ENCODE assay signal across 8 mouse cellular contexts in the genomic region with DNA sequence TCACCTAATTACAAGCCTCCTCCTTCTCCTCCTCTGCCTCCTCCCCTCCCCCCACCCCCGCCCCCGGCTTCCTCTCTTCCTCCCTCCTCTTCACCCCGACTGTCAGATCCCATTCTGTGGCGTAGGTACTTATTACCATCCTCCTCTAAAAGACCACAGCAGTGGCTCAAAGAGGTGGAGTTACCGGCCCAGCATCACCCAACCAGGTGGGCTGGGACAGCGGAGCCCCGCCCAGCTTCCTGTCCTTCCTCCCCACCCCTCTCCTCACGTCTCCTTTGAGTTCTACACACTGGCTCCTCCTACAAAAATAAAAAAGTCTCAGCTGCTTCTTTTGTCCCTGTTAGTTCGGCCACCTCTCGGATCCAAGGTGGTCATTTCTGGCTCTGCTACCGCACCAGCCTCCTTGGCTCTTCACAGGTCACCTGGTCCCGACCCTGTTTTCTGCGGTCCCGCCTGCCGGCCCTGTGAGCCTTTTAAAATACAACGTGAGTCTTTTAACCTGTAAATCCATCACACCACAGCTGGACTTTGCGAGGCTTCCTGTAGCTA. TPM values are rescaled to one million over a fixed set of nuclear protein-coding genes. Genes with fewer than 3 reads are reported as not detected.
A peak's percentile ranks its signal among the peaks of the same experiment; 100 is the strongest.
DNase-seq lines count a peak whose midpoint lies in the region; ATAC-seq lines count a peak whose summit lies in the region.

No protein-coding gene starts in this region.

- no peak for ATAC-seq in heart, embryonic 12.5 days (ENCODE audit: insufficient number of reproducible peaks, low FRiP score)

- peak overlapping the region; percentile 25 for H3K4me3 ChIP-seq in heart, embryonic 12.5 days
- H3K4me3 ChIP-seq in embryonic facial prominence, embryonic 10.5 days: peak overlapping the region; percentile 54

- H3K27me3 ChIP-seq in heart, embryonic 12.5 days (replicated peaks): peaks cover 57% of the 10 kb centered on the region
- peaks cover 43% of the 10 kb centered on the region for H3K27me3 ChIP-seq in embryonic facial prominence, embryonic 10.5 days (replicated peaks; ENCODE audit: low read depth, poor library complexity, severe bottlenecking)

- H3K9ac ChIP-seq in heart, embryonic 12.5 days: 0 out of 2 replicates have a peak overlapping the region, but pooled peaks have one; percentile 45

- WGBS in heart, embryonic 12.5 days: 5% methylated on average over 17 of the region's 17 CpGs
- 3% methylated on average over 17 of the region's 17 CpGs for WGBS in embryonic facial prominence, embryonic 10.5 days

- no peak for DNase-seq in heart, postnatal 36 days
- peak; percentile 81 for DNase-seq in embryonic facial prominence, embryonic 10.5 days (ENCODE audit: low spot score)
- peak; percentile 45 for DNase-seq in kidney, adult 11 months
- peak; percentile 49 for DNase-seq in lung, postnatal 10 days
- DNase-seq in thymus, postnatal 0 days (ENCODE audit: low spot score): peak; percentile 72
- no peak for DNase-seq in gastrocnemius, postnatal 14 days
- no peak for DNase-seq in right cerebral cortex, adult 18-20 months

- peak overlapping the region; percentile 61 for H3K4me2 ChIP-seq in heart, embryonic 12.5 days

- H3K9me3 ChIP-seq in heart, embryonic 12.5 days (replicated peaks): no peaks in the 10 kb centered on the region
- no peaks in the 10 kb centered on the region for H3K9me3 ChIP-seq in embryonic facial prominence, embryonic 10.5 days

- no peaks in the 10 kb centered on the region for H3K36me3 ChIP-seq in heart, embryonic 12.5 days
- no peaks in the 10 kb centered on the region for H3K36me3 ChIP-seq in embryonic facial prominence, embryonic 10.5 days (replicated peaks)

- H3K27ac ChIP-seq in heart, embryonic 12.5 days (ENCODE audit: poor library complexity, severe bottlenecking): no peak overlapping the region
- peak overlapping the region; percentile 78 for H3K27ac ChIP-seq in embryonic facial prominence, embryonic 10.5 days (replicated peaks)

- intact Hi-C loops in heart, postnatal 36 days (cut with DNase I): loop anchor here (10.0 kb wide), 1 partner anchor 324 kb away; no protein-coding TSS in a partner anchor
- intact Hi-C loops in gastrocnemius, postnatal 14 days (cut with DNase I; ENCODE audit: low total_unique reads): loop anchor here (10.0 kb wide), 1 partner anchor 144 kb away; no protein-coding TSS in a partner anchor

- H3K4me1 ChIP-seq in heart, embryonic 12.5 days (replicated peaks): peaks cover 32% of the 10 kb centered on the region
- peaks cover 53% of the 10 kb centered on the region for H3K4me1 ChIP-seq in embryonic facial prominence, embryonic 10.5 days

RNA-seq across cellular contexts. Expression of gene Fndc5, which starts 6.0 kb away (rescaled TPM):
- polyA plus RNA-seq in heart, embryonic 12.5 days (2016; fragmentation: Nextera tagmentation; extraction: Ambion mirVana): 6.9 and 7.8 TPM in 2 replicates
- total RNA-seq in heart, postnatal 36 days (2021): 100 to 1,000 TPM; 324 to 341 TPM
- polyA plus RNA-seq in embryonic facial prominence, embryonic 10.5 days (2016; fragmentation: Nextera tagmentation; extraction: Ambion mirVana): 1.5 TPM in 2 replicates
- 0.47 and 0.60 TPM in 2 replicates for polyA plus RNA-seq in thymus, postnatal 0 days (2015; fragmentation: Nextera tagmentation; extraction: Ambion mirVana)
- 10 to 100 TPM; 28.4 to 53.2 TPM for total RNA-seq in gastrocnemius, postnatal 14 days (2021)

RNA-seq across cellular contexts. Expression of gene Hpca, which starts 9.0 kb away (rescaled TPM):
- 0.27 and 0.50 TPM in 2 replicates for polyA plus RNA-seq in heart, embryonic 12.5 days (2016; fragmentation: Nextera tagmentation; extraction: Ambion mirVana)
- not detected for total RNA-seq in heart, postnatal 36 days (2021)
- polyA plus RNA-seq in embryonic facial prominence, embryonic 10.5 days (2016; fragmentation: Nextera tagmentation; extraction: Ambion mirVana): 0.66 and 1.8 TPM in 2 replicates
- polyA plus RNA-seq in thymus, postnatal 0 days (2015; fragmentation: Nextera tagmentation; extraction: Ambion mirVana): 0.29 and 0.31 TPM in 2 replicates
- under 1 TPM in 1 of 2 experiments, not detected in 1; 0.24 TPM for total RNA-seq in gastrocnemius, postnatal 14 days (2021)

RNA-seq across cellular contexts. Expression of gene Tmem54, which starts 25.5 kb away (rescaled TPM):
- 0.24 and 0.34 TPM in 2 replicates for polyA plus RNA-seq in heart, embryonic 12.5 days (2016; fragmentation: Nextera tagmentation; extraction: Ambion mirVana)
- not detected for total RNA-seq in heart, postnatal 36 days (2021)
- polyA plus RNA-seq in embryonic facial prominence, embryonic 10.5 days (2016; fragmentation: Nextera tagmentation; extraction: Ambion mirVana): 10.6 and 11.8 TPM in 2 replicates
- polyA plus RNA-seq in thymus, postnatal 0 days (2015; fragmentation: Nextera tagmentation; extraction: Ambion mirVana): 2.0 and 2.2 TPM in 2 replicates
- total RNA-seq in gastrocnemius, postnatal 14 days (2021): not detected

RNA-seq across cellular contexts. Expression of gene S100pbp, which starts 58.7 kb away (rescaled TPM):
- polyA plus RNA-seq in heart, embryonic 12.5 days (2016; fragmentation: Nextera tagmentation; extraction: Ambion mirVana): 21.3 and 22.6 TPM in 2 replicates
- 10 to 100 TPM; 11.3 to 15.7 TPM for total RNA-seq in heart, postnatal 36 days (2021)
- 29.5 and 29.8 TPM in 2 replicates for polyA plus RNA-seq in embryonic facial prominence, embryonic 10.5 days (2016; fragmentation: Nextera tagmentation; extraction: Ambion mirVana)
- polyA plus RNA-seq in thymus, postnatal 0 days (2015; fragmentation: Nextera tagmentation; extraction: Ambion mirVana): 17.0 TPM in 2 replicates
- 1 to 10 TPM; 5.2 to 7.1 TPM for total RNA-seq in gastrocnemius, postnatal 14 days (2021)

RNA-seq across cellular contexts. Expression of gene Yars, which starts 58.7 kb away (rescaled TPM):
- polyA plus RNA-seq in heart, embryonic 12.5 days (2016; fragmentation: Nextera tagmentation; extraction: Ambion mirVana): 49.3 and 55.8 TPM in 2 replicates
- 10 to 100 TPM; 26.3 to 31.0 TPM for total RNA-seq in heart, postnatal 36 days (2021)
- polyA plus RNA-seq in embryonic facial prominence, embryonic 10.5 days (2016; fragmentation: Nextera tagmentation; extraction: Ambion mirVana): 96.0 and 105 TPM in 2 replicates
- polyA plus RNA-seq in thymus, postnatal 0 days (2015; fragmentation: Nextera tagmentation; extraction: Ambion mirVana): 49.7 and 50.6 TPM in 2 replicates
- total RNA-seq in gastrocnemius, postnatal 14 days (2021): 10 to 100 TPM; 38.6 to 38.9 TPM

Comparison
In these comparisons a context has a peak if more than half of its experiments do, and no peak if none do; other contexts are left out.
1. DNase-seq: peak in embryonic facial prominence, embryonic 10.5 days (single experiment), kidney, adult 11 months (single experiment), lung, postnatal 10 days (single experiment) and thymus, postnatal 0 days (single experiment); none in heart, postnatal 36 days (0 of 2), gastrocnemius, postnatal 14 days (single experiment) and right cerebral cortex, adult 18-20 months (single experiment).